ENCODE assay signal across 22 mouse cellular contexts in the genomic region with DNA sequence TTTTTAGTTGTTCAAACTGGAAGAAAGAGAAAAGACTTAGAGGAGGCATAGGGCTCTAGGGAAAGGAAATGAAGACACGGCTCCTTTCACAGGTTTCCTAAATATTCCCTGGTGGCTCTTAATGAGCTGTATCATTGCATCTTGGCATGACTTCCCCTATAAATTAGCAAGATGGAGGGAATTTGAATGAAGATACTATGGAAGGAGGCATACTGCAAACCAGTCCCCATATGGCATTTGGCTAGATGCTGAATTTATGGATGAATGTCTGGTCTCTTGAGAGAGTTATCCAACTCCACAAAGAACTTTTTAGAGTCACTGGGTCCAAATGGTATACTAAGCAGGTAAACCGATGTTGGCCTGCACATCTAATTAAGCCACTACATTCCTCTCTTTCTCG.
DNase-seq lines count a peak whose midpoint lies in the region; ATAC-seq and TF ChIP-seq lines count a peak whose summit lies in the region.
"Had no signal": no experiment of that assay in that cellular context is flagged by ENCODE, and none has a peak within 500 bp of the region (broad histone marks: within the 10 kb centered on the region; RNA-seq: fewer than 3 reads in every experiment).

No protein-coding gene starts in this region.

- H3K4me1 ChIP-seq in forebrain, embryonic 15.5 days = no peaks in the 10 kb centered on the region
- no peaks in the 10 kb centered on the region for H3K4me1 ChIP-seq in forebrain, embryonic 13.5 days
- no peaks in the 10 kb centered on the region for H3K4me1 ChIP-seq in forebrain, postnatal 0 days (ENCODE audit: insufficient read depth)
- H3K4me1 ChIP-seq in forebrain, embryonic 10.5 days = no peaks in the 10 kb centered on the region
- H3K4me1 ChIP-seq: embryonic facial prominence, embryonic 10.5 days; embryonic facial prominence, embryonic 12.5 days had no signal

- no peaks in the 10 kb centered on the region for H3K9me3 ChIP-seq in forebrain, embryonic 15.5 days
- H3K9me3 ChIP-seq in forebrain, embryonic 13.5 days (replicated peaks) = no peaks in the 10 kb centered on the region
- no peaks in the 10 kb centered on the region for H3K9me3 ChIP-seq in forebrain, postnatal 0 days (ENCODE audit: low read length)
- H3K9me3 ChIP-seq in forebrain, embryonic 10.5 days = no peaks in the 10 kb centered on the region
- H3K9me3 ChIP-seq: embryonic facial prominence, embryonic 10.5 days; embryonic facial prominence, embryonic 12.5 days; G1E had no signal

- H3K9ac ChIP-seq in forebrain, embryonic 15.5 days (replicated peaks) = no peak overlapping the region
- H3K9ac ChIP-seq in forebrain, embryonic 13.5 days = no peak overlapping the region
- H3K9ac ChIP-seq in forebrain, postnatal 0 days = no peak overlapping the region
- H3K9ac ChIP-seq: embryonic facial prominence, embryonic 12.5 days had no signal

- no peak overlapping the region for H3K4me2 ChIP-seq in forebrain, embryonic 15.5 days (replicated peaks)
- no peak overlapping the region for H3K4me2 ChIP-seq in forebrain, embryonic 13.5 days
- H3K4me2 ChIP-seq in forebrain, postnatal 0 days (ENCODE audit: low read depth) = no peak overlapping the region
- H3K4me2 ChIP-seq: embryonic facial prominence, embryonic 12.5 days had no signal

- no peak for TF ChIP-seq CTCF in forebrain, postnatal 0 days (IDR thresholded peaks at IDR 0.05; ENCODE audit: low read depth)
- TF ChIP-seq CTCF in layer of hippocampus, adult 2 months (conservative IDR thresholded peaks at IDR 0.05) = no peak

- no peaks in the 10 kb centered on the region for H3K36me3 ChIP-seq in forebrain, embryonic 15.5 days
- no peaks in the 10 kb centered on the region for H3K36me3 ChIP-seq in forebrain, embryonic 13.5 days (ENCODE audit: poor library complexity, severe bottlenecking)
- H3K36me3 ChIP-seq in forebrain, postnatal 0 days (ENCODE audit: insufficient read depth) = no peaks in the 10 kb centered on the region
- no peaks in the 10 kb centered on the region for H3K36me3 ChIP-seq in forebrain, embryonic 10.5 days (replicated peaks)
- H3K36me3 ChIP-seq: embryonic facial prominence, embryonic 10.5 days; embryonic facial prominence, embryonic 12.5 days; G1E had no signal

- WGBS in forebrain, embryonic 15.5 days = 59% methylated on average over 3 of the region's 3 CpGs
- WGBS in forebrain, embryonic 13.5 days = 58% methylated on average over 3 of the region's 3 CpGs
- 46% methylated on average over 3 of the region's 3 CpGs for WGBS in forebrain, postnatal 0 days
- WGBS in forebrain, embryonic 10.5 days = 93% methylated on average over 3 of the region's 3 CpGs

- no peaks in the 10 kb centered on the region for H3K27me3 ChIP-seq in forebrain, embryonic 15.5 days
- H3K27me3 ChIP-seq in forebrain, embryonic 13.5 days = no peaks in the 10 kb centered on the region
- no peaks in the 10 kb centered on the region for H3K27me3 ChIP-seq in forebrain, postnatal 0 days (ENCODE audit: insufficient read depth, low read length)
- no peaks in the 10 kb centered on the region for H3K27me3 ChIP-seq in forebrain, embryonic 10.5 days (ENCODE audit: poor library complexity, severe bottlenecking)
- H3K27me3 ChIP-seq: CH12.LX; embryonic facial prominence, embryonic 12.5 days had no signal

- peak; percentile 48; the same call in 1 of the 2 replicates for ATAC-seq in forebrain, embryonic 15.5 days (replicated peaks)
- ATAC-seq in forebrain, embryonic 13.5 days = no peak
- ATAC-seq in forebrain, postnatal 0 days = peak; percentile 61
- ATAC-seq: activated CD4-positive, CD25-positive, alpha-beta regulatory T cell, adult 4 months; CD4-positive, CD25-positive, alpha-beta regulatory T cell, adult 4 months; forebrain, embryonic 14.5 days; Patski had no signal

- no peak overlapping the region for H3K4me3 ChIP-seq in forebrain, embryonic 15.5 days
- no peak overlapping the region for H3K4me3 ChIP-seq in forebrain, embryonic 13.5 days
- H3K4me3 ChIP-seq in forebrain, postnatal 0 days (ENCODE audit: low read depth, low read length) = no peak overlapping the region
- H3K4me3 ChIP-seq in forebrain, embryonic 10.5 days = no peak overlapping the region
- no peak overlapping the region for H3K4me3 ChIP-seq in layer of hippocampus, adult 2 months
- H3K4me3 ChIP-seq: embryonic facial prominence, embryonic 10.5 days; embryonic facial prominence, embryonic 12.5 days had no signal

- DNase-seq in forebrain, postnatal 0 days = peak; percentile 53
- no peak for DNase-seq in forebrain, embryonic 10.5 days (ENCODE audit: extremely low spot score, low spot score)
- no peak for DNase-seq in layer of hippocampus, adult 2 months (ENCODE audit: low spot score in 2 of 2)
- DNase-seq: adrenal gland, adult 8-10 months; adrenal gland, postnatal 14 days; adrenal gland, postnatal 36 days; B cell, adult 2 months; cerebellum, adult 11-12 months; cerebellum, adult 2 months; cerebellum, adult 9-10 months; cerebellum, postnatal 10 days; cerebellum, postnatal 25 days had no signal

- no peak overlapping the region for H3K27ac ChIP-seq in forebrain, embryonic 15.5 days (replicated peaks)
- H3K27ac ChIP-seq in forebrain, embryonic 13.5 days = no peak overlapping the region
- H3K27ac ChIP-seq in forebrain, postnatal 0 days (ENCODE audit: low read depth, low read length) = no peak overlapping the region
- no peak overlapping the region for H3K27ac ChIP-seq in forebrain, embryonic 10.5 days
- no peak overlapping the region for H3K27ac ChIP-seq in layer of hippocampus, adult 2 months
- H3K27ac ChIP-seq: embryonic facial prominence, embryonic 10.5 days; embryonic facial prominence, embryonic 12.5 days had no signal
